Mouse (Mus musculus) megakaryocyte-erythroid progenitor cell, adult 5-6 weeks (primary cell): ENCODE data around the gene Clec16a. TPM values are rescaled to one million over a fixed set of nuclear protein-coding genes. Genes with fewer than 3 reads are reported as not detected.

ENCODE experiments used
- ATAC-seq: replicated peaks from 2 replicates; pipeline ENCODE4 v1.8.0; 2016; ENCODE audit warnings: mild to moderate bottlenecking, inconsistent platforms; ENCODE audit not compliant: severe bottlenecking, poor library complexity, low FRiP score, low TSS enrichment
- total RNA-seq, 2 experiments: library from RNA; stranded (forward) in 1 of 2; stranded (reverse) in 1 of 2; fragments of 200-1000, 215-1000 nt in 1 of 2; fragments of >200 nt in 1 of 2; fragmentation: Nextera tagmentation in 1 of 2; gene quantifications; 2 replicates each; pipeline ENCODE4 v1.2.3; 2014 to 2017

Clec16a gene
- total RNA-seq (2014; fragmentation: Nextera tagmentation), result 13.2 and 20.9 TPM in 2 replicates
- total RNA-seq (2017), result 6.3 and 13.6 TPM in 2 replicates

DNA sequence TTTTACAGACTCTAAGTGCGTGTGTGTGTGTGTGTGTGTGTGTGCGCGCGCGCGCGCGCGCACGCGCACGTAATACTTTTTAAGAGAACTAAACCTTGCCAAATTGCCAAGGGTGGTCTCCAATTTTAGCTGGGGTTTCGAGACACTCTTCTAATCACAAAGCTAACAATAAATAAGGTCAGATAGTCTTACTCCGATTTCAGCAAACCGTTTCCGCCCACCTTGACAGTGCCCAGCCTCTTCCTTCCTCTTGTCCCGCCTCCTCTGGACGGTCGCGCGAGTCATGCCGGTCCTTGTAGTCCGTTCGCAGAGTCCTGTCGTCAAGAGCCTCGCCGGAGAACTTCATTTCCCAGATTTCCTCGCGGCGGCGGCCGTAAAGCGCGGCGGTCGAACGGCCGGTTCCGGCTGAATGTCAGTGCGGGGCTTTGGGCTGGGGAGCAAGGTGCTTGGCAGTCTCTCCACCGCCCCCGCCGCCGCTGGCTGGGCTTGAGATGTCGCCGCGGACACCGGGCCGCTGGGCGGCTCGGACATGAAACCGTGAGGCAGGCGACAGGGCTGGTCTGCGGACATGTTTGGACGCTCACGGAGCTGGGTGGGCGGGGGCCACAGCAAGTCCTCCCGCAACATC, at the start of gene Clec16a:
Clec16a (plus strand) TSS at position 345 of the 628 bp plus-strand sequence.
- ATAC-seq, result peak; percentile 77

DNA sequence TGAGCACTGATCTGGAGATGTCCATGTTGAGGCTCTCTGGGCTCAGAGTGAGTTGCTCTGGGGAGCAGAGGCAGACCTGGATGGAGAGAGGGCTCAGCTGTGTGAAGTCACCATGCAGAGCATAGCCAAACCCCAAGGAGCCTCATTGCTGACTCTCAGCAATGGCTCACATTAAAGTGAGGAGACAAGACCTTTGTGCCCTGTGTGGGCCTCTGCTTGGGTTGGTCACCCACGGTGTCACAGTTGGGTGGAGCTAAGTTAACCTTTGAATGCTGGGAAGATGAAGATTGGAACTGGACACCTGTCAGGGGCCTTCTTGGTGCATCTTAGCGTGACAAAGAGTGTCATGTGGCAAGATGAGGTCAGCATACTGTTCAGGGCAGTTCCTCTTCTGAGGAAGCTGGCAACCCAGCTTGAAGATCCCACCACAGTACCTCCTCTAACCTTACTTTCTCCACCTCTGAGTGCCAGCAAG, 49.3 kb upstream of the Clec16a start:
- ATAC-seq, result no peak

GRCm38 (mm10) chr16:10498096-10498602, 47.0 kb upstream of the Clec16a start:
- ATAC-seq, result no peak

GRCm38 (mm10) chr16:10499122-10499521, 46.0 kb upstream of the Clec16a start:
- no peak for ATAC-seq

- peak; percentile 50; the same call in 1 of the 2 replicates for ATAC-seq
These were observed 43.3 kb upstream of the Clec16a start for GRCm38 (mm10) chr16:10501865-10502264.

DNA sequence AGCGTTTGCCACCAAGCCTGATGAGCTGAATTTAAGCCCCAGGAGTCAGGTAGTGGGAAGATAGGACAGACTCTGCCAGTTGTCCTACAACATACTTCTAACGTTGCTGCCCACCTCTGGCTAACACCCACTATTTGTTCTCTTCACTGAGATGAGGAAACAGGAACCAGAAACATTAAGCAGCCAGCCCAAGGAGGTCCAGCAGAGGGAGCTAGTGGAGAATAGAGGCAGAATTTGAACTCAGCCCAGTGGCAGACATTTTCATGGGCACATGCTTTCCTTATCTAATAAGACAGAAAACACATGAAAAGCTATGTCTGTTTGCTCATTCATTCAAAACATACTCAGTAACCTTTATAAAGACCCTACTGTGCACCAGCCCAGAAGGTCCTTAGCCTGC, 42.1 kb upstream of the Clec16a start:
- ATAC-seq, result no peak

DNA sequence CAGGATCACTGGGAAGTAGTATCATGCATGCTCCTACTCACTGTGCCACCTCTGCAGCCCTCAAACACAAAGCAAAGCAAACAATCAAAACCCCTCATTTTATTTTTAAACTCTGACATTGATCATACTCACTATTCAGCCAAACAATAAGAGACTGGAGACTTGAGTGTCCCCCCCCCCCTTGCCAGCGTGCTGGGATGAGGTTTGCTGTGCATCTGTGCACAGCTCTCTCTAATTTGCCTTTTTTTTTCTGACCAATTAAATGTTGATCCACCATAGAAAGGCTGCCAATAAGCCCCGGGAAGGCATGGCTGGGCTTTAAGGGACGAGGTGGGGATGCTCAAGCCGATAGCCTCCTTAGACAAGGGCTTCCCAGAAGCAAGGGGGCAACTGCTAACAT, 37.7 kb upstream of the Clec16a start:
- no peak for ATAC-seq

- no peak for ATAC-seq
These were observed 36.4 kb upstream of the Clec16a start for GRCm38 (mm10) chr16:10508691-10509090.

DNA sequence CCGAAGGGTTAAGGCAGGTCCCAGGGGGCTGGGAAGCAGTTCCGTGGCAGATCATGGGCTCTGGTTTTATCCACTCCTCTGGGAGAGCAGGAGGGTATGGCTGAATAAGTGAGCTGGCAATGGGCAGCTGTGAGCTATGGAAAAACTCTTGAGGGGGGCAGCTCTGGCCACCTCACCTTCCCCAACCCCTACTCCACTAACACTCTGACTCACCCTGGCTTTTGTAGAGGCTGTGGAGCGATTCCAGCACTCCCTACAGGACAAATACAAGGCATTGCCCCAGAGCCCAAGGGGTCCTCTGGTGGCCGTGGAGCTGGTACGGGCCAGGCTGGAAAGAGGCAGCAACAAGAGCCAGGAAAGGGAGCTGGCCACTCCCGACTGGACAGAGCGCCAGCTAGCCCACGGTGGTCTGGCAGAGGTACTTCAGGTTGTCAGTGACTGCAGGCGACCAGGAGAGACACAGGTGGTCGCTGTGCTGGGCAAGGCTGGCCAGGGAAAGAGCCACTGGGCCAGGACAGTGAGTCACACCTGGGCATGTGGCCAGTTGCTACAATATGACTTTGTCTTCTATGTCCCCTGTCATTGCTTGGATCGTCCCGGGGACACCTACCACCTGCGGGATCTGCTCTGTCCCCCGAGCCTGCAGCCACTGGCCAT, 34.5 kb upstream of the Clec16a start:
- no peak for ATAC-seq

DNA sequence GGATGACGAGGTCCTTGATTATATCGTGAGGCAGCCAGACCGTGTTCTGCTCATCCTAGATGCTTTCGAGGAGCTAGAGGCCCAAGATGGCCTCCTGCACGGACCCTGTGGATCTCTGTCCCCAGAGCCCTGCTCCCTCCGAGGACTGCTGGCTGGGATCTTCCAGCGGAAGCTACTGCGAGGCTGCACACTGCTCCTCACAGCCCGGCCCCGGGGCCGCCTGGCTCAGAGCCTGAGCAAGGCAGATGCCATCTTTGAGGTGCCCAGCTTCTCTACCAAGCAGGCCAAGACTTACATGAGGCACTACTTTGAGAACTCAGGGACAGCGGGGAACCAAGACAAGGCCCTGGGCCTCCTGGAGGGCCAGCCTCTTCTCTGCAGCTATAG, 34.0 kb upstream of the Clec16a start:
- ATAC-seq, result no peak

- ATAC-seq, result no peak
These were observed 29.1 kb upstream of the Clec16a start for GRCm38 (mm10) chr16:10515953-10516572.

GRCm38 (mm10) chr16:10518030-10518429, 27.1 kb upstream of the Clec16a start:
- no peak for ATAC-seq

DNA sequence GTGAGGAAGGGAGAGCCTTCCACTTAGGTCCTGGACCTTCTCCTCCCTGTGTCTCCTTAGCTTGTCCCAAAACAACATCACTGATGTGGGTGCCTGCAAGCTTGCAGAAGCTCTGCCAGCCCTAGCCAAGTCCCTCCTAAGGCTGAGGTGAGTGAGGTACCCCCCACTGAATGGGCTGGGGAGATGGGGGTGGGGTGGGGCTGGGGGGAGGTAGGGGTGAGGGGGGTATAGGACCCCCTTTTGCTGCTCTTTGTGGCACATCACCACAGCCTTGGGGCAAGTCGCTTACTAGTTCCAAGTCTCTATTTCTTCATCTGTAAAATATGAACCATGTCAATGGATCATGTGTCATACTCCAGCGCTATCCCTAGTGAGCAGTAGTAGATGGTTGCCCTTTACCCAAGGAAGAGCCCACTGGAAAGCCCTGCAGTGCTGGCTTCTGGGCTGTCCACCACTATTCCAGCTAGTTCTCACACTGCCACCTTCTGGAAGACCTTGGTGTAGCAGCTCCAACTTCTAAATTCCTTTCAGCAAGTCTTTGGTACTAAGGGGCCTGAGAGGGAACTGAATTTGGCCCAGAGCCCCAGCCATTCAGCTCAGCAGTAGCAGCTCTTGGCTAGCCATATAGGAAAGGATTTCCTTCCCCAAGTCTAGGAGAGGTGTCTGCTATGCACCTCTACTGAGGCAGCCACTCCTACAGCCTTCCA, 24.1 kb upstream of the Clec16a start:
- ATAC-seq, result peak; percentile 38; the same call in 1 of the 2 replicates

DNA sequence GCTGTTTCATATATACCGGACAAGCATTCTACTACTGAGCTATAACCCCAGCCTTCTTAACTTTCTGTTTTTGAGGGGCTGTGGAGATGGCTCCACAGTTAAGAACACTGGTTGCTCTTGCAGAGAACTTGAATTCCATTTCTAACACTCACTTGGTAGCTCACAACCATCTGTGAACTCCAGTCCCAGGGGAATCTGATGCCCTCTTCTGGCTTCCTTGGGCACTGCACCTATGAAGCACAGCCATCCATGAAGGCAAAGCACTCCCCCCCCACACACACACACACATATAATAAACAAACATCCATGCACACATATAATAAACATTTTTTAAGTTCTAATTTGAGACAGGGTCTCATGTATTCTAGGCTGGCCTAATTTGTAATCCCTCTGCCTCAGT, 22.3 kb upstream of the Clec16a start:
- peak; percentile 80 for ATAC-seq

DNA sequence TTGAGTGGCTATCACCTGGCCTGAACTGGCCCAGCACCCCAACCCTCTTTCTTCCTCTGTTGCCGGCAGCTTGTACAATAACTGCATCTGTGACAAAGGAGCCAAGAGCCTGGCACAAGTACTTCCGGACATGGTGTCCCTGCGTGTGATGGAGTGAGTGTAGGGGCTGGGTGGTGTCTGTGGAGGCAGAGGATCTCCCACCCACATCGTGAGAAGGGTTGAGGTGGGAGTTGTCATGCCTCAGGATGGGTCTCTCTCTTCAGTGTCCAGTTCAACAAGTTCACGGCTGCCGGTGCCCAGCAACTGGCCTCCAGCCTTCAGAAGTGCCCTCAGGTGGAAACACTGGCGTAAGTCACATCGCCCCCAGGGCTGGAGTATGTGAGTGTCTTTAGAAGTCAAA, 21.5 kb upstream of the Clec16a start:
- no peak for ATAC-seq

GRCm38 (mm10) chr16:10524866-10525609, 20.1 kb upstream of the Clec16a start:
- peak; percentile 25; the same call in 1 of the 2 replicates for ATAC-seq

DNA sequence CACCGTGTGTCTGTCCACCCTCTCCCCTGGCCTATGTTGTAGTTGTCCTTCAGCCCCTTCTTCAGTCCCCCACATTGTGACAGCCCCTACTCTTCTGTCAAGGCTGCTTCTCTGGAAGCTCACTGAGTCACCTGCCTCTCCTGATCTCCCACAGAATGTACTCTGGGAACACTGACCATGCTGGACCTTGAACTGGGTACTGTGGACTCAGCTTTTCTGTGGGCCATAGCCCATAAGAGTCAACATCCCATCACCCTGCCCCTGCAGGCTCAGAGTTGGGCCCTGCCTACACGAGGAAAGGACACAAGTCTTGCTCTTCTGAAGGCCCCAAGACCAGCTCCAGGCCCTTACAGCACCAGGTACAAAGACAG, 19.5 kb upstream of the Clec16a start:
- ATAC-seq, result no peak

DNA sequence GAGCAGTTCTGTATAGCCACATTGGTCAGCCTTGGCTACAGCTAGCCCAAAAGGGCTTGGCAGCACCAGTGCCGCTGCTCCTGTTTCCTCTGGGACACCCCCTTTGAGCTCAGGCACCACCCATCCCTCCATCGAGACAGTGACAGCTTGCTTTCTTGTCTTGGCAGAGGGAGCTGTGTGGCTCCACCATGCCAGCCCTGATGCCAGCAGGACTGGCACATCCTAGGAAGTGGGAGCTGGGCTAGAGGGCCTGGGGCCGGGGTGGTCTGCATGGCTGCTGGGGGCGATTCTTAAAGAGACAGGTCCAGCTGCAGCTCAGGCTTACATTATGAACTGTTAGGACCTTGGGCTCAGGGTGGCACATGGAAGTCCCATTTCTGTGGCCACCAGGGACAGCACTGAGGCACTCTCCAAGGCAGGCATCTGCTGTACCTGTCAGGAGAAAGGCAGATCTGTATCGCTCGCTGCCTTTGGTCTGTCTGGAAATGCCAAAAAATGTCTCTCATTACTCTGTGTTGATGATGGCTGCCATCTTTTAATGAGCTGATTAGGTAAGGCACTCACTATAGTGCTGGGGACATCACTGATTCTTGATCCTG, 18.0 kb upstream of the Clec16a start:
- ATAC-seq, result no peak

- no peak for ATAC-seq
These were observed 16.8 kb upstream of the Clec16a start for GRCm38 (mm10) chr16:10528382-10528781.
